Mouse (Mus musculus): ENCODE data around the gene Dsp. TPM values are rescaled to one million over a fixed set of nuclear protein-coding genes. Genes with fewer than 3 reads are reported as not detected.

Dsp gene
- total and polyA plus RNA-seq, 3 experiments, result 0.17 TPM; not detected in 2

GRCm38 (mm10) chr13:38162668-38163067, 11.6 kb downstream of the Dsp start:
- in situ Hi-C loops (cut with MboI; ENCODE audit: low pct_ligation_motif_present, low pct_unique_long_range_greater_than_20kb, low sequenced_read_pairs), result no loop called here
- no peak overlapping the region for H3K27ac ChIP-seq (ENCODE audit: insufficient read depth, low read depth)
- H3K79me2 ChIP-seq (replicated peaks; ENCODE audit: control insufficient read depth, extremely low read depth, insufficient read depth, poor library complexity, severe bottlenecking), result no peaks in the 10 kb centered on the region
- no peak overlapping the region for H3K4me3 ChIP-seq (replicated peaks in 1 of 3; ENCODE audit: low read depth in 2 of 3, low read length in 2 of 3, poor library complexity in 1 of 3)
- H3K36me3 ChIP-seq (replicated peaks in 1 of 2; ENCODE audit: control insufficient read depth in 1 of 2, insufficient read depth in 1 of 2, low read length in 1 of 2), result no peaks in the 10 kb centered on the region
- dilution Hi-C loops (cut with MboI; ENCODE audit: extremely low pct_ligation_motif_present, extremely low pct_unique_long_range_greater_than_20kb, low sequenced_read_pairs), result no loop called here
- no peak overlapping the region for H3K9ac ChIP-seq (ENCODE audit: insufficient read depth, low read depth)
- no peaks in the 10 kb centered on the region for H3K9me3 ChIP-seq (replicated peaks; ENCODE audit: low read length)
- no peak for DNase-seq (ENCODE audit: extremely low read depth)
- H3K4me1 ChIP-seq (ENCODE audit: control insufficient read depth in 1 of 2, insufficient read depth in 2 of 2), result peaks cover 2 to 9% of the 10 kb centered on the region in 2 experiments
- no peak for TF ChIP-seq NRF1 (IDR thresholded peaks at IDR 0.05; ENCODE audit: low read depth, low read length)
- no peak for TF ChIP-seq POLR2A (IDR thresholded peaks at IDR 0.05; ENCODE audit: low read depth, low read length)
- TF ChIP-seq USF1 (IDR thresholded peaks at IDR 0.05; ENCODE audit: low read depth, low read length), result no peak
- no peak for TF ChIP-seq GABPA (IDR thresholded peaks at IDR 0.05; ENCODE audit: insufficient replicate concordance, low read depth, low read length)
- TF ChIP-seq MYC (IDR thresholded peaks at IDR 0.05; ENCODE audit: low read depth, low read length), result no peak
- TF ChIP-seq SIN3A (IDR thresholded peaks at IDR 0.05; ENCODE audit: low read length), result no peak
- no peak for TF ChIP-seq ETS1 (conservative IDR thresholded peaks at IDR 0.05; ENCODE audit: low read depth, low read length)
- TF ChIP-seq POLR2AphosphoS2 (IDR thresholded peaks at IDR 0.05; ENCODE audit: low read depth, low read length), result no peak
- no peak for TF ChIP-seq TBP (conservative IDR thresholded peaks at IDR 0.05; ENCODE audit: low read depth, low read length)
- no peak for TF ChIP-seq CTCF (conservative IDR thresholded peaks at IDR 0.05 in 1 of 2, IDR thresholded peaks at IDR 0.05 in 1 of 2; ENCODE audit: low read depth in 2 of 2, low read length in 2 of 2)
- TF ChIP-seq MAFK (IDR thresholded peaks at IDR 0.05; ENCODE audit: insufficient replicate concordance, low read length), result no peak
- no peak for TF ChIP-seq RAD21 (IDR thresholded peaks at IDR 0.05; ENCODE audit: low read depth, low read length)
- no peak for TF ChIP-seq RCOR1 (conservative IDR thresholded peaks at IDR 0.05; ENCODE audit: low read depth, low read length)
- H3K27me3 ChIP-seq (replicated peaks), result peaks cover 1% of the 10 kb centered on the region
- no peak overlapping the region for H3K4me2 ChIP-seq (ENCODE audit: insufficient read depth, low read depth, poor library complexity, severe bottlenecking)

- peaks cover 0 to 6% of the 10 kb centered on the region in 2 experiments; a peak in 2 of 4 replicates for H3K4me1 ChIP-seq (ENCODE audit: control insufficient read depth in 1 of 2, insufficient read depth in 2 of 2)
- H3K9me3 ChIP-seq (replicated peaks; ENCODE audit: low read length), result no peaks in the 10 kb centered on the region
- no peak overlapping the region for H3K4me3 ChIP-seq (replicated peaks in 1 of 3; ENCODE audit: low read depth in 2 of 3, low read length in 2 of 3, poor library complexity in 1 of 3)
- no peak overlapping the region for H3K4me2 ChIP-seq (ENCODE audit: insufficient read depth, low read depth, poor library complexity, severe bottlenecking)
- H3K79me2 ChIP-seq (replicated peaks; ENCODE audit: control insufficient read depth, extremely low read depth, insufficient read depth, poor library complexity, severe bottlenecking), result no peaks in the 10 kb centered on the region
- dilution Hi-C loops (cut with MboI; ENCODE audit: extremely low pct_ligation_motif_present, extremely low pct_unique_long_range_greater_than_20kb, low sequenced_read_pairs), result no loop called here
- no peak for DNase-seq (ENCODE audit: extremely low read depth)
- H3K27me3 ChIP-seq (replicated peaks), result no peaks in the 10 kb centered on the region
- TF ChIP-seq ZKSCAN1 (IDR thresholded peaks at IDR 0.05; ENCODE audit: borderline replicate concordance, low read depth, low read length), result no peak
- TF ChIP-seq ZC3H11A (IDR thresholded peaks at IDR 0.05; ENCODE audit: low read depth, low read length), result no peak
- TF ChIP-seq USF1 (IDR thresholded peaks at IDR 0.05; ENCODE audit: low read depth, low read length), result no peak
- no peak for TF ChIP-seq RCOR1 (conservative IDR thresholded peaks at IDR 0.05; ENCODE audit: low read depth, low read length)
- no peak for TF ChIP-seq BHLHE40 (IDR thresholded peaks at IDR 0.05; ENCODE audit: low read depth, low read length)
- TF ChIP-seq MYC (IDR thresholded peaks at IDR 0.05; ENCODE audit: low read depth, low read length), result no peak
- TF ChIP-seq UBTF (IDR thresholded peaks at IDR 0.05; ENCODE audit: low read depth, low read length), result no peak
- in situ Hi-C loops (cut with MboI; ENCODE audit: low pct_ligation_motif_present, low pct_unique_long_range_greater_than_20kb, low sequenced_read_pairs), result no loop called here
- H3K27ac ChIP-seq (ENCODE audit: insufficient read depth, low read depth), result no peak overlapping the region
- no peaks in the 10 kb centered on the region for H3K36me3 ChIP-seq (replicated peaks in 1 of 2; ENCODE audit: control insufficient read depth in 1 of 2, insufficient read depth in 1 of 2, low read length in 1 of 2)
- no peak overlapping the region for H3K9ac ChIP-seq (ENCODE audit: insufficient read depth, low read depth)
These were observed 13.8 kb downstream of the Dsp start for GRCm38 (mm10) chr13:38164932-38165331.

Data from CH12.LX (cell line).